Mouse (Mus musculus) kidney, embryonic 14.5 days (tissue): ENCODE measurements at regions not wholly inside any gene's neighbourhood (a gene's known extent, or its start where the extent isn't known, plus 50 kb on each side); places are given as distances from the start of the nearest gene placed in this dataset.

Source experiments
- ATAC-seq: fragments of 200-750 bp; cut with Nextera tagmentation; 2 replicates; pipeline ENCODE4 v1.8.0; 2017; ENCODE audit warnings: moderate number of reproducible peaks, mild to moderate bottlenecking, moderate TSS enrichment, moderate library complexity; ENCODE audit not compliant: low FRiP score, low TSS enrichment
- H3K27ac ChIP-seq: fragments of 300-500 bp; sonication (generic); 2 replicates; pipeline ENCODE4 v1.5.1; 2014; ENCODE audit warnings: low read depth, mild to moderate bottlenecking, low read length, moderate library complexity, mixed read lengths
- H3K27me3 ChIP-seq: fragments of 300-500 bp; sonication (generic); 2 replicates; pipeline ENCODE4 v1.6.1; 2014; ENCODE audit warnings: mild to moderate bottlenecking, low read length; ENCODE audit not compliant: control insufficient read depth, insufficient read depth
- H3K36me3 ChIP-seq: fragments of 300-500 bp; sonication (generic); 2 replicates; pipeline ENCODE4 v1.6.1; 2014; ENCODE audit warnings: low read length, mixed read lengths; ENCODE audit not compliant: control insufficient read depth, insufficient read depth
- H3K4me1 ChIP-seq: fragments of 300-500 bp; sonication (generic); 2 replicates; pipeline ENCODE4 v1.6.1; 2014; ENCODE audit warnings: low read length, mixed read lengths; ENCODE audit not compliant: control insufficient read depth, insufficient read depth
- H3K4me2 ChIP-seq: fragments of 300-500 bp; sonication (generic); replicated peaks from 2 replicates; pipeline ENCODE4 v1.6.1; 2014; ENCODE audit warnings: low read depth, mild to moderate bottlenecking, low read length
- H3K4me3 ChIP-seq: fragments of 300-500 bp; sonication (generic); 2 replicates; pipeline ENCODE4 v1.5.1; 2014; ENCODE audit warnings: mild to moderate bottlenecking, low read length
- H3K9ac ChIP-seq: fragments of 300-500 bp; sonication (generic); 2 replicates; pipeline ENCODE4 v1.6.1; 2014; ENCODE audit warnings: low read depth, mild to moderate bottlenecking, low read length, moderate library complexity
- H3K9me3 ChIP-seq: fragments of 300-500 bp; sonication (generic); 2 replicates; pipeline ENCODE4 v1.6.1; 2016; ENCODE audit warnings: low read length; ENCODE audit not compliant: control insufficient read depth
- WGBS: fragments of 180-500 bp; shearing (Covaris S2); extraction: QIAGEN DNeasy Blood & Tissue Kit; methylation state at CpG from one replicate; pipeline ENCODE4 v1.1.7; 2014; 5-methylcytosine and 5-hydroxymethylcytosine counted together

GRCm38 (mm10) chr4:81005507-81006328 lies 95.3 kb downstream of the Lurap1l start:
- no peak overlapping the region for H3K4me2 ChIP-seq
- H3K9ac ChIP-seq: no peak overlapping the region
- H3K27me3 ChIP-seq: no peaks in the 10 kb centered on the region
- H3K27ac ChIP-seq: peak overlapping the region; percentile 43
- no peak overlapping the region for H3K4me3 ChIP-seq
- H3K36me3 ChIP-seq: no peaks in the 10 kb centered on the region
- WGBS: 10% methylated on average over 7 of the region's 7 CpGs
- peak; percentile 87 for ATAC-seq
- peaks cover 9% of the 10 kb centered on the region; the same call in 1 of the 2 replicates for H3K4me1 ChIP-seq
- no peaks in the 10 kb centered on the region for H3K9me3 ChIP-seq

DNA sequence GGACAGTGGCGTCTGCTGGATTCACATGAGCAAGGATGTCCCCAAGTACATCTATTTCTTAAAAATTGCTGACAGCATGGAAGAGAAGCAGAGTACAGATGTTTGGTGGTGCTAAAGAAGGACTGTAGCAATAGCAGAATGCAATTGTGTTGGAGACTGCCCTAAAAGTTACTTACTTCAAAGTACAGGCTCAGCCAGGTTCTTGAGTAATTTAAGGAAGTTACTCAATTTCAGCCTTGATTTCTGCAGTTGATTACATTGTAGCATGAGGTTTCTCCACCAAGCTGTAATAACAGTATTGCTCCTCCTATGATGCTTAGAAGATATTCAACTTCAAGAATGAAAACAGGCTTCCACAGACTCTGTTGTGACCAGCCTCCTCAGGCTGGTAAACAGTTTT lies 96.1 kb downstream of the Lurap1l start:
- peak; percentile 65; the same call in 1 of the 2 replicates for ATAC-seq
- H3K4me2 ChIP-seq: no peak overlapping the region
- H3K36me3 ChIP-seq: no peaks in the 10 kb centered on the region
- H3K4me1 ChIP-seq: peaks cover 9% of the 10 kb centered on the region; the same call in 1 of the 2 replicates
- no peaks in the 10 kb centered on the region for H3K27me3 ChIP-seq
- no peak overlapping the region for H3K4me3 ChIP-seq
- no peak overlapping the region for H3K27ac ChIP-seq
- 38% methylated on average over 1 of the region's 1 CpGs for WGBS
- H3K9ac ChIP-seq: no peak overlapping the region
- H3K9me3 ChIP-seq: no peaks in the 10 kb centered on the region

GRCm38 (mm10) chr4:81021850-81022249 lies 111.4 kb downstream of the Lurap1l start:
- Histone ChIP-seq H3K27ac (no peak overlapping the region), H3K9me3 (no peaks in the 10 kb centered on the region), H3K36me3 (no peaks in the 10 kb centered on the region), H3K27me3 (no peaks in the 10 kb centered on the region), H3K9ac (no peak overlapping the region), H3K4me1 (no peaks in the 10 kb centered on the region), H3K4me2 (no peak overlapping the region), H3K4me3 (no peak overlapping the region)
- 64% methylated on average over 2 of the region's 2 CpGs for WGBS
- ATAC-seq: no peak

DNA sequence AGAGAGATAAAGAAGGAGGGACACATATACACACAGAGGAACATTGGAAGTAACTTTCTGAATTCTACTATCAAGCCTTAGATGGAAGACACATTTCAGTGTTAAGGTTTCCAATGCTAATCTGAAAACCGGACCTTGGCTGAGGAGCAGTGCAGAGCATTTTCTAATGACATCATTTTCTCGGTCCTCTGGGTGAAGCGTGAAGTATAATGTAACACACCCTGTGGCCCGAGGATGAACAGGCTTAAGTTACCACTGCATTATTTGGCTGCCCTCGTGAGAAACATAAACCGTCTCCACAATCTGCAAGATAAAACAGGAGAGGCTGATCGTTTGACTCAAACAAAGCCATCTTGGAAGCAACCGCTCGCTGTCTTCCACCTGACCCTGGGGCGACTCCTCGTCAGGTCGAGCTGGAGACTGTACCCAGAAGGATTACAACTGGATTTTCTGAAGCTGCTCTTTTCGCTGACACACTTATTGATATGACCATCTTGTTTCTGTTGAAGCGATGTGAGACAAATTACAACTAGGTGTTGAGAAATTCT lies 113.1 kb downstream of the Lurap1l start:
- H3K27me3 ChIP-seq: no peaks in the 10 kb centered on the region
- H3K4me1 ChIP-seq: no peaks in the 10 kb centered on the region
- H3K9ac ChIP-seq: no peak overlapping the region
- no peak overlapping the region for H3K4me3 ChIP-seq
- H3K36me3 ChIP-seq: no peaks in the 10 kb centered on the region
- 38% methylated on average over 14 of the region's 14 CpGs for WGBS
- H3K27ac ChIP-seq: no peak overlapping the region
- ATAC-seq: peak; percentile 81
- peak overlapping the region; percentile 1; the same call in 1 of the 2 replicates for H3K4me2 ChIP-seq
- H3K9me3 ChIP-seq: no peaks in the 10 kb centered on the region

- 97% methylated on average over 1 of the region's 1 CpGs for WGBS
- Histone ChIP-seq H3K4me3 (no peak overlapping the region), H3K9ac (no peak overlapping the region), H3K4me1 (no peaks in the 10 kb centered on the region), H3K27ac (no peak overlapping the region), H3K36me3 (no peaks in the 10 kb centered on the region), H3K27me3 (no peaks in the 10 kb centered on the region), H3K9me3 (no peaks in the 10 kb centered on the region), H3K4me2 (no peak overlapping the region)
- ATAC-seq: no peak
These were observed 117.1 kb downstream of the Lurap1l start for GRCm38 (mm10) chr4:81027558-81027957.

GRCm38 (mm10) chr4:81030671-81031070 lies 120.2 kb downstream of the Lurap1l start:
- Histone ChIP-seq H3K4me1 (no peaks in the 10 kb centered on the region), H3K36me3 (no peaks in the 10 kb centered on the region), H3K4me3 (no peak overlapping the region), H3K27me3 (no peaks in the 10 kb centered on the region), H3K9me3 (no peaks in the 10 kb centered on the region), H3K9ac (no peak overlapping the region), H3K4me2 (no peak overlapping the region), H3K27ac (no peak overlapping the region)
- no peak for ATAC-seq
- 85% methylated on average over 3 of the region's 3 CpGs for WGBS

DNA sequence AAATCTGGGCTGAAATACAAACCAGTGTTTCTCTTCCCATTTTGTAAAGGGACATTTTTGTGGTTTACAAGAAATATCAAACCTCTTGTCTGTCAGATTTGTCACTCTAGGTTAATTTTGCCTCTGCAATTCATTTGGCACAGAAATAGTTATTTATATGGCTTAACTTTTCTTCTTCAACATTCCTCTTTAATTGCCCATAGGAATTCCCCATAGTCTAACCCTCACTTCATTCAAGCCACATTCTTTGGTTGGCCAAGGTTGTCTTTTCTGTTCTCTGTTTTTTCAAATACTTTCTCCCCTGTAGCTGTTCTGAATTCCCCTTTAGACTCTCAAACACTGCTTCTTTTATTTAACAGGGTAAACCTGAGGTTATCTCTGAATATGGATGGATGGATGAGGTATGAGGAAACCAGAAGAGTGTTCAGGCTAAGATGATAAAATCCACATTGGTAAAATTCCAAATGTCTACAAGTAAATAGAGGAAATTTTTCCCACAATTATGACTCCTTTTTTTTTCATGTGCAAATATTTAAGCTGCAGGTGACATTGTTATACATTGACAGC lies 127.0 kb downstream of the Lurap1l start:
- ATAC-seq: no peak
- Histone ChIP-seq H3K4me1 (no peaks in the 10 kb centered on the region), H3K4me2 (no peak overlapping the region), H3K9me3 (no peaks in the 10 kb centered on the region), H3K27ac (no peak overlapping the region), H3K9ac (no peak overlapping the region), H3K36me3 (no peaks in the 10 kb centered on the region), H3K27me3 (no peaks in the 10 kb centered on the region), H3K4me3 (no peak overlapping the region)

DNA sequence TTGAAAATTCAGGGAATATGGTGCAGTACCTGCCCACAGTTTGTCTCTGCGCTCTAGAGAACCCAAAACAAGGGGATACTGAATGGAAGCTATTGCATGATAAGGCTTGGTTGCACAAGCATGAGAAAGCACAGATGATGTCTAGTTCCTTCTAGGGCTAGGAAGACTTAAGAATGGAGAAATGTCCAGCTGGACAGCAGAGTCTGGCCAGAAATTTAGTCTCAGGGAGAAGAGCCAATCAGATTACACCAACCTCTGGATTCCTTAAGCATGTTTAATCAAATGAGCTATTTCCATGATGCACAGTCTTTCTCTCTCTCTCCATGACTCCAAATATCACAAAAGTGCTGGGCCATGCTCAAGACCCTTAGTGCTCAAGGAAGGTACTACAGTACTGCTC lies 147.8 kb downstream of the Lurap1l start:
- H3K9me3 ChIP-seq: no peaks in the 10 kb centered on the region
- no peak overlapping the region for H3K4me2 ChIP-seq
- WGBS: 97% methylated on average over 1 of the region's 1 CpGs
- no peak for ATAC-seq
- no peak overlapping the region for H3K9ac ChIP-seq
- H3K4me1 ChIP-seq: no peaks in the 10 kb centered on the region
- H3K36me3 ChIP-seq: no peaks in the 10 kb centered on the region
- H3K27me3 ChIP-seq: no peaks in the 10 kb centered on the region
- H3K4me3 ChIP-seq: no peak overlapping the region
- H3K27ac ChIP-seq: no peak overlapping the region

GRCm38 (mm10) chr4:81058809-81059208 lies 148.4 kb downstream of the Lurap1l start:
- Histone ChIP-seq H3K27ac (no peak overlapping the region), H3K4me3 (no peak overlapping the region), H3K4me1 (no peaks in the 10 kb centered on the region), H3K9me3 (no peaks in the 10 kb centered on the region), H3K9ac (no peak overlapping the region), H3K27me3 (no peaks in the 10 kb centered on the region), H3K4me2 (no peak overlapping the region), H3K36me3 (no peaks in the 10 kb centered on the region)
- ATAC-seq: no peak
- WGBS: 88% methylated on average over 5 of the region's 5 CpGs
